Mouse (Mus musculus) gastrocnemius, adult 18-20 months (tissue): ENCODE data around the gene Pank4. TPM values are rescaled to one million over a fixed set of nuclear protein-coding genes. Genes with fewer than 3 reads are reported as not detected.
A peak's percentile ranks its signal among the peaks of the same experiment; 100 is the strongest.

ENCODE experiments used
- DNase-seq: peaks from one replicate; pipeline ENCODE4 v3.0.0; 2021; ENCODE audit warnings: low spot score
- total RNA-seq, 2 experiments: library from RNA; stranded (reverse); gene quantifications; 2 replicates each; pipeline ENCODE4 v1.2.3; 2021

Gene Pank4
- total RNA-seq, 2 experiments from 2014 or later, result 31.9 to 35.6 TPM

GRCm38 (mm10) chr4:155011312-155012025, 47.5 kb downstream of the Pank4 start:
- DNase-seq, result no peak

- no peak for DNase-seq
These were observed 48.2 kb downstream of the Pank4 start for GRCm38 (mm10) chr4:155012115-155012514.

- peak; percentile 65 for DNase-seq
These were observed 48.9 kb downstream of the Pank4 start for GRCm38 (mm10) chr4:155012788-155013187.

DNA sequence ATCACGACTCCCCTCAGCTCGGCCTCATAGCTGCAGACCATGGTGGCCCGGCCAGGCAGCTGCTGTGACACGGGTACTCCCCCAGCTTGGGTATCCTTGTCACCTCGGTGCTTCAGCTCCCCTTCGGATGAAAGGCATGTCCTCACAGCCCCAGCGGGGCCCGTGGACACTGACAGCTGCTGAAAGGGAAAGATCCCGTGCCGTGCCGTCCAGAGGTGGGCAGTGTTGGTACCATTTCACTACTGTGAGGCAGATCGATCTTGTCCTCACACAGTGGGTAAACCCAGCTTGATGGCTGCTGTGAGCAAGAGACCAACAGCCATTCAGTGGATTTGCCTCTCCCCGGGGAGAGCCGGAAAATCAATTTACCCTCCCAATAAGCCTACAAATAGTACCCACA, 50.3 kb downstream of the Pank4 start:
- no peak for DNase-seq

GRCm38 (mm10) chr4:155014791-155015190, 50.9 kb downstream of the Pank4 start:
- no peak for DNase-seq

DNA sequence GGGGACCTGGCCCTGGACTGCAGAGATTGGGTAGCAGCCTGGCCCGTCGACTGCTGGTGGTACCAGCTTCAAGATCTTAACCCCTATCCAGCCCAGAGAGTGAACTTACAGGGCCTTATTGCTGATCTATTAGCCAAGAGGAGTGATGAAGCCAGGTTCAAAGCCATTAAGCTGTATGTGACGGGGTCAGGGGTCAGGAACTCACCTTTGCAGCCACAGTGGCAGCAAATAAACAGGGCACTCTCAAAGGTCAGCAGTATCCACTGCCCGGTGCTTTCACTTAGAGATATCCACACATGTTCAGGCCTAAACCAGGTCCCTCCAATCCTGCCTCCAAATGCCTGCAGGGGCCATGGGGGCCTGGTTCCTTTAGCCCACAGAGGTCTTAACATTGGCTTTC, 51.6 kb downstream of the Pank4 start:
- DNase-seq, result no peak

- DNase-seq, result no peak
These were observed 52.9 kb downstream of the Pank4 start for GRCm38 (mm10) chr4:155016807-155017206.

DNA sequence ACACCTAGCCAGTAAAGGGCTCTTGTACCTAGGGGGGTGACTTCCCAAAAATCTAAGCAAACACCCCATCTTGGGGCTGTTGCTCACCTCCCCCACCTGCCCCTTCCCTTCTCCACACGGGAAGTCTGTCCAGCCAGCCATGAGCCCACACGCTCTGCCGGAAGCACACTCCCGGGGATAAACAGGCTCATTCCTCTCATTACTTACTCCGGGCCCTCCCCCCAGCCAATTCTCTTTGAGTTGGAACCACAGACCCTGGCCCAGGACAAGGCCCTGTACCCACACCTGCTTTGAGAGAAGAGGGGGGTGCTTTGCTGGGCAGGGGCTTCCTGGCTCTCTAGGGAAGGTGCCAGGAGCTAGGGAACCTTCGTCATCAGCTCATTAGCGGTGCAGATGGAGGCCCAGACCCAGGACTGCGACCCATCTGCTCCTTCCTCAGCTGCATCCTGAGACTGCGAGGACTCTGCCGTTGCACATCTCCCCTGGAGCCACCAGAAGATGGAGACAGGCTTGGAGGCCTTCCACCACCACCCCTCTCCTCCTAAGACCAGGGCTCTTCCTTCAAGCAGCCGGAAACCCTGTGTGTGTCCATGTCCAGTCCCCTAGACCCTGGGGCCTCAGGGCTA, 53.4 kb downstream of the Pank4 start:
- no peak for DNase-seq

DNA sequence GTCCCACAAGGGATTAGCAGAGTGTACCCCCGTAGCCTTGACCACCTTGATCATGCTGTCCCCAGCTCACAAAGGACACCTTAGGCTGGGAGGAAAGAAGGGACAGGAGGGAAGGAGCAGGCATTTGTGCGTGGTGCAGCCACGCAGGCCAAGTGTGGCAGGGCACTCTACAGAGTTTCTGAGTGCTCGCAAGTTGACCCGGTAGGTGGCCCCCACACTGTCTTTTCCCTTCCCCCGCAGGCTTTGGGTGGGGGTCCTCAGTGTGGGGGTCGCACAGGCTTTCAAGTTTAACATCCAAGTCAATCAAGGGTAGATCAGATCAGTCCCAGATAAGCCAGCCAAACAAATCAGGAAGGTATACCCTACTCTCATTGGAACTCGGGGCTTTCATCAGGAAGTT, 54.1 kb downstream of the Pank4 start:
- no peak for DNase-seq

- DNase-seq, result no peak
These were observed 54.8 kb downstream of the Pank4 start for GRCm38 (mm10) chr4:155018601-155019335.

- DNase-seq, result no peak
These were observed 55.5 kb downstream of the Pank4 start for GRCm38 (mm10) chr4:155019336-155019847.

- no peak for DNase-seq
These were observed 56.2 kb downstream of the Pank4 start for GRCm38 (mm10) chr4:155020141-155020540.

GRCm38 (mm10) chr4:155020813-155021212, 56.9 kb downstream of the Pank4 start:
- DNase-seq, result no peak

GRCm38 (mm10) chr4:155022228-155022855, 58.4 kb downstream of the Pank4 start:
- no peak for DNase-seq

- DNase-seq, result no peak
These were observed 60.5 kb downstream of the Pank4 start for GRCm38 (mm10) chr4:155024170-155025010.

Other genes with a start within 250 kb of the Pank4 start
- under 1 TPM in 1 of 2 experiments, not detected in 1; 0.14 TPM for gene Ttc34, start 126.7 kb upstream of the Pank4 start, total RNA-seq
- not detected for gene Mmel1, start 94.5 kb upstream of the Pank4 start, total RNA-seq
- gene Fam213b, start 65.0 kb upstream of the Pank4 start, total RNA-seq, result 10 to 100 TPM; 69.5 to 73.0 TPM
- gene Tnfrsf14, start 35.6 kb upstream of the Pank4 start, total RNA-seq, result 1 to 10 TPM; 1.3 to 1.9 TPM
- gene Hes5, start 3.2 kb upstream of the Pank4 start, total RNA-seq, result not detected
- under 1 TPM; 0.09 TPM for gene Plch2, start 92.7 kb downstream of the Pank4 start, total RNA-seq
- 10 to 100 TPM; 11.2 to 12.6 TPM for gene Pex10, start 102.9 kb downstream of the Pank4 start, total RNA-seq
- gene Rer1, start 122.3 kb downstream of the Pank4 start, total RNA-seq, result 10 to 100 TPM; 53.0 to 58.0 TPM
- gene Morn1, start 122.5 kb downstream of the Pank4 start, total RNA-seq, result 1 to 10 TPM in 1 of 2 experiments, under 1 TPM in 1; 1.00 to 1.9 TPM